Mouse (Mus musculus) forebrain, embryonic 11.5 days (tissue): Measurements from ENCODE around the gene Tead3. TPM values are rescaled to one million over a fixed set of nuclear protein-coding genes. Genes with fewer than 3 reads are reported as not detected.
A peak's percentile ranks its signal among the peaks of the same experiment; 100 is the strongest.

Experiments
- ATAC-seq: fragments of 200-750 bp; cut with Nextera tagmentation; replicated peaks from 2 replicates; pipeline ENCODE4 v1.8.0; 2017; ENCODE audit warnings: moderate TSS enrichment; ENCODE audit not compliant: low FRiP score
- DNase-seq: peaks from one replicate; pipeline ENCODE4 v3.0.0-alpha.2; 2017; ENCODE audit warnings: low spot score
- H3K27ac ChIP-seq: fragments of 300-500 bp; sonication (generic); 2 replicates; pipeline ENCODE4 v1.5.1; 2014; ENCODE audit warnings: low read depth, low read length
- H3K27me3 ChIP-seq: fragments of 300-500 bp; sonication (generic); 2 replicates; pipeline ENCODE4 v1.6.1; 2014; ENCODE audit warnings: mild to moderate bottlenecking, low read length, mixed read lengths; ENCODE audit not compliant: control insufficient read depth, insufficient read depth
- H3K36me3 ChIP-seq: fragments of 300-500 bp; sonication (generic); 2 replicates; pipeline ENCODE4 v1.6.1; 2014; ENCODE audit warnings: mild to moderate bottlenecking, low read length, moderate library complexity, mixed read lengths; ENCODE audit not compliant: control insufficient read depth, insufficient read depth
- H3K4me1 ChIP-seq: fragments of 300-500 bp; sonication (generic); replicated peaks from 2 replicates; pipeline ENCODE4 v1.6.1; 2014; ENCODE audit warnings: low read length, mixed read lengths; ENCODE audit not compliant: control insufficient read depth, insufficient read depth
- H3K4me2 ChIP-seq: fragments of 300-500 bp; sonication (generic); 2 replicates; pipeline ENCODE4 v1.6.1; 2014; ENCODE audit warnings: low read depth, mild to moderate bottlenecking, low read length, moderate library complexity, mixed read lengths; ENCODE audit not compliant: severe bottlenecking
- H3K4me3 ChIP-seq: fragments of 300-500 bp; sonication (generic); 2 replicates; pipeline ENCODE4 v1.5.1; 2014; ENCODE audit warnings: low read depth, low read length
- H3K9ac ChIP-seq: fragments of 300-500 bp; sonication (generic); 2 replicates; pipeline ENCODE4 v1.6.1; 2014; ENCODE audit warnings: low read length
- H3K9me3 ChIP-seq: fragments of 300-500 bp; sonication (generic); 2 replicates; pipeline ENCODE4 v1.6.1; 2016; ENCODE audit warnings: low read length, mixed read lengths; ENCODE audit not compliant: control insufficient read depth
- WGBS: fragments of 180-500 bp; shearing (Covaris S2); extraction: QIAGEN DNeasy Blood & Tissue Kit; methylation state at CpG from one replicate; pipeline ENCODE4 v1.1.7; 2014; 5-methylcytosine and 5-hydroxymethylcytosine counted together
- polyA plus RNA-seq: library from polyadenylated mRNA; unstranded; fragments of >200 nt; fragmentation: Nextera tagmentation; extraction: Ambion mirVana; gene quantifications from 2 replicates; pipeline ENCODE4 v1.2.1, GENCODE M21; 2014

Gene Tead3
- polyA plus RNA-seq, 1 experiment from 2014 or later, result 5.6 TPM

- no peaks in the 10 kb centered on the region for H3K36me3 ChIP-seq
- peak overlapping the region; percentile 70 for H3K4me3 ChIP-seq
- DNase-seq, result peak; percentile 78
- peak overlapping the region; percentile 83 for H3K9ac ChIP-seq
- peaks cover 12% of the 10 kb centered on the region for H3K27me3 ChIP-seq
- peaks cover 14% of the 10 kb centered on the region for H3K4me1 ChIP-seq
- peak overlapping the region; percentile 90 for H3K4me2 ChIP-seq
- H3K27ac ChIP-seq, result peak overlapping the region; percentile 57
- H3K9me3 ChIP-seq, result no peaks in the 10 kb centered on the region
- under 1% methylated on average over 42 of the region's 54 CpGs for WGBS
- ATAC-seq, result peak; percentile 44
Measured at GRCm38 (mm10) chr17:28349901-28350465, 634 bp downstream of the Tead3 start.

GRCm38 (mm10) chr17:28349264-28349880 lies 1.2 kb downstream of the Tead3 start:
- Histone ChIP-seq H3K4me2 (peak overlapping the region; percentile 90), H3K27me3 (peaks cover 12% of the 10 kb centered on the region), H3K9me3 (no peaks in the 10 kb centered on the region), H3K4me3 (peak overlapping the region; percentile 70), H3K4me1 (peaks cover 15% of the 10 kb centered on the region), H3K36me3 (no peaks in the 10 kb centered on the region), H3K27ac (0 out of 2 replicates have a peak overlapping the region, but pooled peaks have one; percentile 57), H3K9ac (peak overlapping the region; percentile 83)
- no peak for ATAC-seq
- DNase-seq, result no peak
- WGBS, result 13% methylated on average over 12 of the region's 13 CpGs

GRCm38 (mm10) chr17:28348211-28348610 lies 2.4 kb downstream of the Tead3 start:
- ATAC-seq (no peak), DNase-seq (no peak)
- peaks cover 12% of the 10 kb centered on the region for H3K27me3 ChIP-seq
- H3K9me3 ChIP-seq, result no peaks in the 10 kb centered on the region
- no peak overlapping the region for H3K9ac ChIP-seq
- WGBS, result 56% methylated on average over 6 of the region's 6 CpGs
- peaks cover 15% of the 10 kb centered on the region for H3K4me1 ChIP-seq
- no peak overlapping the region for H3K4me3 ChIP-seq
- H3K36me3 ChIP-seq, result no peaks in the 10 kb centered on the region
- H3K4me2 ChIP-seq, result no peak overlapping the region
- no peak overlapping the region for H3K27ac ChIP-seq

GRCm38 (mm10) chr17:28347327-28347726 lies 3.3 kb downstream of the Tead3 start:
- H3K4me3 ChIP-seq, result no peak overlapping the region
- DNase-seq, result no peak
- no peak overlapping the region for H3K27ac ChIP-seq
- peaks cover 15% of the 10 kb centered on the region for H3K4me1 ChIP-seq
- 84% methylated on average over 10 of the region's 10 CpGs for WGBS
- H3K36me3 ChIP-seq, result no peaks in the 10 kb centered on the region
- ATAC-seq, result no peak
- no peaks in the 10 kb centered on the region for H3K9me3 ChIP-seq
- H3K4me2 ChIP-seq, result no peak overlapping the region
- H3K27me3 ChIP-seq, result peaks cover 9% of the 10 kb centered on the region
- H3K9ac ChIP-seq, result no peak overlapping the region

- WGBS, result 17% methylated on average over 10 of the region's 10 CpGs
- H3K9ac ChIP-seq, result peak overlapping the region; percentile 3; the same call in 1 of the 2 replicates
- ATAC-seq, result no peak
Measured at GRCm38 (mm10) chr17:28345882-28346281, 4.7 kb downstream of the Tead3 start.

GRCm38 (mm10) chr17:28345271-28345721 lies 5.3 kb downstream of the Tead3 start:
- Histone ChIP-seq H3K36me3 (no peaks in the 10 kb centered on the region), H3K4me2 (no peak overlapping the region), H3K9ac (peak overlapping the region; percentile 8; the same call in 1 of the 2 replicates), H3K4me1 (peaks cover 23% of the 10 kb centered on the region), H3K4me3 (no peak overlapping the region), H3K27ac (no peak overlapping the region), H3K27me3 (no peaks in the 10 kb centered on the region; the same call in 1 of the 2 replicates), H3K9me3 (no peaks in the 10 kb centered on the region)
- ATAC-seq, result no peak
- no peak for DNase-seq
- WGBS, result 9% methylated on average over 7 of the region's 8 CpGs

More at GRCm38 (mm10) chr17:28345882-28346281, 4.7 kb downstream of the Tead3 start:
- H3K4me1 ChIP-seq, result peaks cover 20% of the 10 kb centered on the region
- H3K4me2 ChIP-seq, result no peak overlapping the region
- H3K36me3 ChIP-seq, result no peaks in the 10 kb centered on the region
- H3K9me3 ChIP-seq, result no peaks in the 10 kb centered on the region
- H3K27ac ChIP-seq, result no peak overlapping the region
- DNase-seq, result no peak
- no peak overlapping the region for H3K4me3 ChIP-seq
- H3K27me3 ChIP-seq, result no peaks in the 10 kb centered on the region; the same call in 1 of the 2 replicates

- H3K9me3 ChIP-seq, result no peaks in the 10 kb centered on the region
- DNase-seq (no peak), ATAC-seq (no peak)
- H3K27ac ChIP-seq, result no peak overlapping the region
- no peak overlapping the region for H3K4me2 ChIP-seq
- no peak overlapping the region for H3K9ac ChIP-seq
- WGBS, result 51% methylated on average over 3 of the region's 3 CpGs
- peaks cover 23% of the 10 kb centered on the region for H3K4me1 ChIP-seq
- H3K4me3 ChIP-seq, result no peak overlapping the region
- H3K36me3 ChIP-seq, result no peaks in the 10 kb centered on the region
- no peaks in the 10 kb centered on the region; the same call in 1 of the 2 replicates for H3K27me3 ChIP-seq
Measured at GRCm38 (mm10) chr17:28344670-28345069, 5.9 kb downstream of the Tead3 start.

GRCm38 (mm10) chr17:28344050-28344607 lies 6.5 kb downstream of the Tead3 start:
- ATAC-seq, result no peak

More at GRCm38 (mm10) chr17:28344050-28344607, 6.5 kb downstream of the Tead3 start:
- H3K4me3 ChIP-seq, result no peak overlapping the region
- WGBS, result 43% methylated on average over 4 of the region's 4 CpGs
- no peak overlapping the region for H3K4me2 ChIP-seq
- H3K36me3 ChIP-seq, result no peaks in the 10 kb centered on the region
- no peak for DNase-seq
- peaks cover 21% of the 10 kb centered on the region for H3K4me1 ChIP-seq
- no peak overlapping the region for H3K27ac ChIP-seq
- H3K27me3 ChIP-seq, result no peaks in the 10 kb centered on the region; the same call in 1 of the 2 replicates
- H3K9ac ChIP-seq, result no peak overlapping the region
- H3K9me3 ChIP-seq, result no peaks in the 10 kb centered on the region
